Mouse (Mus musculus) cerebellum, postnatal 25 days (tissue): ENCODE results near the gene Ptprf.

Experiments used
- DNase-seq, 2 experiments: peaks; one replicate each; pipeline ENCODE4 v3.0.0; 2021; ENCODE audit warnings: mixed read lengths in 2 of 2

Ptprf gene

DNA sequence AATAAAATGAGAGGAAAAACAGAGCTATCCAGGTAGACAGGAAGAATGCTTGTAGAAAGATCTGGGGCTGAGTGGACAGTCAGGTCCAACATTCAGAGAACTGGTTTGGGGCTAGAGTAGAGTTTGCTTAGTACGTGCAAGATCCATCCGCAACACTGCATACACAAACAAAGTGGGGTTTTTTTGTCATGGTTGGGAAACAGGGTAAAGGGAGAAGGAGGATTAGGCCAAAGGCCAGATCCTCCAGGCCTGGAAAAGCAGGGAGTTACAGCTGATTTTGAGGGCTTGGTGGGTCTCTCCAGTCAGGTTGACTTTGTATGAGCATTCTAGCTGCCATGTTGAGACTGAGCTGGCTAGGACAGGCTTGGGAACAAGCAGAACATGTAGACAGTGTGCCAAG, 85.3 kb downstream of the Ptprf start:
- no peak for DNase-seq

DNA sequence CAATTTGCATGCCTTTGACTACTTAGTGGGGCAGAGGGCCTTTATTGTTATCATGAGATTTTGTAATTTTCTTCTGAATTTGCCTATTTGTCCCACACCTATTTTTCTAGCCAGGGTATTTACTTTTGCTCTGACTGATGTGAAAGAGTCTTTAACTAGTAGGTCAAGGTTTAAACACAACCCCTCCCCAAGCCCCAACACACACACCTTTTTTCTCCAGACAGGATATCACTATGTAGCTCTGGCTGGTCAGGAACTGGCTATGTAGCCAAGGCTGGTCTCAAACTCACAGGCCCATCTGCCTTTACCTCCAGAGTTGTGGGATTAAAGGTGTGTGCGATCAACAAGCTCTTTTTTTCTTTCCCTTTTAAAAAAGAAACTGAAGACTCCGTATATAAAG, 92.1 kb downstream of the Ptprf start:
- DNase-seq = no peak

DNA sequence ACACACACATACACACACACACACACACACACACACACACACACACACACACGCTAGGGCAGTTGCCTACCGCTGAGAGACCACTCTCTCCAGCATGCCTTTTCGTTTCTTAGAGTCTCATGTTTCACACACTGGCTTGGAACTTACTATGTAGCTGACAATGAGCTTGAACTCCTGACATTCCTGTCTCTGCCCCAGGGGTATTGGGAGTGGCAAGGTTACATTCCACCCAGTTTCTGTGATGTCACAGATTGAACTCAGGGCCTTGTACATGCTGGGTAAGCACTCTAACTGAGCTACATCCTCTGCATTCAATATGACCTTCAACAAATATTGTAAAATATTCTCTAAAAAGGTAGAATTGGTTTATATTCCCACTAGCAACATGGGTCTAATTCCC, 92.6 kb downstream of the Ptprf start:
- no peak for DNase-seq

DNA sequence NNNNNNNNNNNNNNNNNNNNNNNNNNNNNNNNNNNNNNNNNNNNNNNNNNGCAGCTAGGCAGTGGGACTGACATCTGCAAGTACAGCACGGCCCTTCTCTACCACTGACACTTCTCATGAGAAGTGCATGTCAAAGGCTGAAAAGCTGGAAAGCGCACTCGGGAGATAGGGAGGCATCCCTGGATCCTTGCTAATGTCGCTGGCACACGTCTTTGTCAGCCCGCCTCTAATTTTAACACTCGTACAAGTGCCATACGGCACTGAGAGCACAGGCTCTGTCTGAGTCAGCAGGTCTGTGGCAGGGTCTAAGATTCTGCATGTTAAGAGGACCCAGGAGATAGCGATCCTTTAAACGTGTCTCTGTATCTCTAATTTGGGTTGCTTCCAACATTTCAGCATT, 95.0 kb downstream of the Ptprf start:
- DNase-seq = no peak

DNA sequence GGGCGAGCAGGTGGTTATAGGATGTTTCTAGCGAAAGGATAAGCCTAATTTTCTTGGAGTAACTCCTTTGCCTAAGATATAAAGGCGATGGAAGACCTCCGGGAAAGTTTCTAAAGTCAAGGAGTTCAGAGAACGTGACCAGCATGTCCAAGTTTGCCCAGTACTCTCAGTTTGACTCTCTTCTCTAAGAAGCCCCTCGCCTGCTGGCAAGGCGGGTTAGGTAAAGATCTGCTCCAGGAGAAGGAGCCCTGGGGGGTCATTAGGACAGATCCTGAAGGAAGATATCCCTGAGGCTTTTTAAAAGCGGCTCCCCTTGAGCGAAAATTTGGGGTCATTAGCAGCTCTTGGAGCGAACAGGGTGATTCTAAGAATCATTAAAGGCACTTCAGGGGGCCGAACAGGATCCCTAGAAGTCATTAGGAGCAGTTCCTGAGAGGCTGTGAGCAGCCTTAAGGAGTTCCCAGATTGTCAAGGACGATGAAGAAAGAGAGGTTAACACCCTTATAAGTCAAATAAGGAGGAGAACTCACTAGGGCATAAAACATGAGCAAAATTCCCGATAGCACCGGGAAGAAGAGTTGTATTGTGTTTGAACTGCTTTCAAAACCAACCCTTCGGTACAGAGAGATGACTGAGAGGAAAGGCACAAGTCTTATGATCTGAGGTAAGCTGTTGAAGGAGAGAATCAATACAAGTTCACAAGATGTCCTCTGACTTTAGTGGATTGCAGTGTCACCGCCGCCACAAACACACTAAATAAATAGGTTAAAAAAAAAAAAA, 110.7 kb downstream of the Ptprf start:
- DNase-seq = no peak

DNA sequence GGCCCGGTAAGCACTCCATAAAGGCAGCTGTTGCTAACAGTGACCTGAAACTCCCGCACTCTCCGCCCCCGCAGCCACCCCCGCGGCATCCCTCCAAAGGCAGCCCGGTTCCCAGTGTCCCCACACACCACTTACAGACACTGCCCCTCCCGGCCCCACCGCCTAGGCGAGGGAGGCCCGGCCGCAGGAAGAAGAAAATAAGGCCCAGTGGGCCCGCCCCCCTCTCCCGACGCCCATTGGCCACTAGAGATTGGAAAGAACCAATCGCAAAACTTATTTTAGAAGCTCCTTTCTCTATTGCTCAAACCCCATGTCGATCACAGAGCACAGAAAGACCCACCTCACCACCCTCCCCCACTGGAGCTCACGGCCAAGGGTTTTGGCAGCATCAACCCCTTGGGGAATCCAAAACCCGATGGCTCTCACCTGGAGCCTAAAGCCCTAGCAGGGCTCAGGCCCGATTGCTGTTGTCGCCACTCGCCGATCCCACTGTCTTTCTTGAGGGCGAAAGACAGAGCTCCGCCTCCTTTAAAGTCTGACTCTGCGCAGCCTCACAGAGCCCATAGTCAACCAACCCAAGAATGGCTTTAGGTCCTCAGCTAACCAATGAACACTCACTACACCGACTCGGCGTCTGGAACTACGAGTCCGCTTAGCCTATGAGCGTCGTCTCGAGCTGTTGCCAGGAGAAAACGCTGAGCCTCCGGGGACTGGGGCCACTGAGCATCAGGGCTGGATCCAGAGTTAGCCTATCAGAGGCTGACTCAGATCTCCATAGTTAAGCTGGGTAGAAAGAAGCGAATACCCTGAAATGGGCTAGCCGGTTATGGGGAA, 111.5 kb downstream of the Ptprf start, which contains the start of gene Kdm4a:
Gene Kdm4a, minus strand, starts transcription at position 577 of the 834 bp plus-strand sequence.
- peak; percentile 93 to 95 for DNase-seq

DNA sequence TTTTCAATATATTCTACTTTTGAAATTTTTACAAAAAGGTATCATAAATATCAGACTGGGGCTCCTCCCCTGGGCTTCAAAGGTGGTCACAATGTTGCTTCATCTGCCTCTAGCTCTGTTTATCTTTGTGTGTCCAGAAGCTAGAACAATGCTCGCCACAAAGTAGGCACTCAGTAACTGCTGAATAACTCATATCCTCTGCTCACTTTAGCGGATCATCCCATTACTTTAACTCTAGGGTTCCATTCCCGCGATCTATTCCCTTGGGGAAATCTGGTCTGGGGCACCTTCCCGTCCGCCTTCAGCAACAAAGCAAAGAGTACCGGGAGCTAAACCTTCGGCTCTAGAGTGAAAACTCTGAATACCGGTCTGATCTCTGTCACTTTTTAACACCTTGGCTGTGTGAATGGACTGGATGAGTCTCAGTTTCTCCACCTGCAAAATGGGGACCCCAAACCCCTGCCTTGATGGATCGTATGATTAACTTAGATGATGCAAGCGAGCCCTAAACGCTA, 112.2 kb downstream of the Ptprf start:
- DNase-seq = no peak

DNA sequence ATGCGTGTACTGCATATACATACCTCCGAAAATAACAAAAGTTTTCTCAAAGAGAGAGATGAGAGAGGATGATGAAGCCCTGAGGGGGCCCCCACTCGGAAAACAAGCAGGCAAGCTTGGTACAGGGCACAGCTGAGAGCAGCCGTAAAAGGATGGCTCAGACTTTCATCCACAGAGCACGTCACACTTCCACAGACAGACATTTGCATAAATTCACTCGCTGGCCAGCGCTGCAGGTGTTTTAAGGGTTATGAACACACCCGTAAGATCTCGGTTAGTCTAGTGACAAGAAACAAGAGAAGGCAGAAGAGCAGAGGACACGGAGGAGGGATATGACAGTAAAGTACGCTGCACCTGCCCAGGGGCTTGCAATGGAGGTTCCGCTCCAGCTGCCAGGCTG, 118.7 kb downstream of the Ptprf start:
- DNase-seq = no peak

DNA sequence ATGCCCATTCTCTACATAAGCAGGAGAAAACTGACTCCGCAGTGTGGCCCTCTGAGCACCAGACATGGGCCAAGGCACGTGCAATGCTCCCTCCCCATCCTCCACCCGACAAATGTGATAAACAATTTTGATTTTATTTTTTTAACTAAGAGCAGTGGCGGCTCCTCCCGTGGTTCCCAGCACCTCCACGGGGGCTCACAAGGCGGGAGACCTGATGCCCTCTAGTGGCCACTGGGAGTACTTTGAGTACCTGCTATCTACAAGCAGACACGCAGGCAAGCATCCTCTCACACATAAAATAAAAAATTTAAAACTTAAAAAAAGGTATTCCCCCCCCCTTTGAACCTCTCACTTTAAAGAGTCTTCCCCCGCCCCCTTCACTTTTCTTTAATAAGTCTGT, 120.2 kb downstream of the Ptprf start:
- no peak for DNase-seq

DNA sequence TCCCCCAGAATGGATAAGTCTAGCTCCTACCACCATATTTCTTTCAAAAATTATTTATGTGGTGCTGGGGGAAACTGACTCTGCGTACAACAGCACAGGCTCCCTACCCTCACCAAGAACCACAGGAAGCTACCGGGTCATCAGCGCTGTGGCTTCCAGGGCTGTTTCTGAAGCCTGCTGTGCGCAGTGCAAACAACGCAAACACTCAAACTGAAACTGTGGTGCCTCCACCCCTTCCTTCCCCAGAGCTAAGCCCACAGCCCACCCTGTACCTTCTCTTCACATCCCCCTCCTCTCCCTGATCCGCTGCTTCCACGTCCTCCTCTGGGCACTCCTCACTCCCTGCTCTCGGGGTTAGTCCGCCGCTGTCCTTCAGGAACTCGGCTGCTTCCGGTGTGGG, 129.1 kb downstream of the Ptprf start:
- no peak for DNase-seq
